Mouse (Mus musculus) 416B (cell line): ENCODE results near the gene 1700034I23Rik.
"Not testable (repeated sequence)": the region's sequence is repeated elsewhere in the genome, so short reads cannot be mapped to it uniquely, and the experiment has no call there.

ENCODE experiments used
- DNase-seq: peaks from one replicate; pipeline ENCODE4 v3.0.0; 2011; ENCODE audit warnings: low read depth

The 1700034I23Rik gene

DNA sequence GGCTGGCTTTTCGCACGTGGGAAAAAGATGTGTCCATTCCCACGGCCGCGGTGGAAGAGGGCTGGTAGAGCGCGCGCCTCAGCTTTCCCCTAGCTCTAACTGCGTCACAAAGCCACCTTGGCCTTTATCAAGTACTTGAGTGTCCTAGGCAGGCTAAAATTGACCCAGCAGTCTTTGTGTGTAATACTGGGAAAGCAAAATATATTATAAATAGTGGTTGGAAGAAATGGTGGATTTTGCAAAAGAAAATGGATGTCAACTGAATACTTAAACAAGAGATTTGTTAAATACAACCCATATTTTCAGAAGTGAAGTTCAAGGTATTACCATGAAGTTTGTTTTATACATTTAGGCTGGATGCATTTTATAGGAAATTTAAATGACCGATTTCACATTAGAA is at the start of gene 1700034I23Rik:
Gene 1700034I23Rik, minus strand, starts transcription at position 101 of the 400 bp plus-strand sequence.
- not testable (repeated sequence) for DNase-seq

DNA sequence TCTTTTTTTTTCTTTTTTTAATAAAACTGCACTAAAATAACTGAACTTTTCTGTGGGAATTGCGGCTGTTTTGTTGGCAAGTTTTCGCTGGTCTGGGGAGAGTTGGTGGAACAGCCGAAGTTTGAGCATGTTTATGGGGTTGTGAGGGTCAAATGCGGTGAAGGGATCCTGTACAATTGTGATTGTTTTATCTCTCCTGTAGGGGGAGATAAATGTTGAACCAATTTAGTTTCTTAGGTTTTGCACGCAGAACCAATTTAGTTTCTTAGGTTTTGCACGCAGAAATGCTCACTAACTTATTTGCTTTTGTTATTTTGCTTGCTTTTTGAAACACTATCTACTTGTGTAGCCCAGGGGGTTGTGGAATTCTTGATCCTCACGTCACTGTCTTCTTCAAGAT is 49.0 kb upstream of the 1700034I23Rik start:
- peak; percentile 84 for DNase-seq

DNA sequence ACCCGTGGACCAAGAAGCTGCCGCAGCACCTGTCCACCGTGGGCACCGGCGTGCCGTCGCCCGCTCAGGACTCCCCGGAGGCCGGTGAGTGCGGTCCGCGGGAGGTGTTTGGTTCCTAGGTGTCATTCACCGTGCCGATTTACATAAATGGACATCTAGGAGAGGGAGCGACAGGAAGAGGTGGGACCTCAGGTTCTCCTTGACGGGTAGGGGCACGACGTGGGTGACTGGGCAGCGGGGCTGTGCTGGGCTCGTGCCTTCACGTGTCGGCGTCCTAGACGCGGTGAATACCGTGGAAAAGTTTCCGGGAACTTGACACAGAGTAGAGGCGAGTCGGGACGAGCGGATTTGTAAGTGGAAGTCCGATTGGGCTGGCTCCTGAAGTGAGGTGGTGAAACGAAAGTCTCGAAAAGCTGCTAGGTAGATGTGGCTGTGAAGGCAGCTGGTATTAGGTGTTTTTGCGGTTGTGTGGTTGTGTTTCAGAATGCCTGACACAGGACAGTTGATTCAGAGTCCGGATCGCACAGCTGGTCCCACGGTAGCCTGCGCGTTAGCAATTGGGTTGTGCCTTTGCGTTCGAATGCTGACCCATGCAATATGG is 48.4 kb upstream of the 1700034I23Rik start:
- peak; percentile 82 for DNase-seq

DNA sequence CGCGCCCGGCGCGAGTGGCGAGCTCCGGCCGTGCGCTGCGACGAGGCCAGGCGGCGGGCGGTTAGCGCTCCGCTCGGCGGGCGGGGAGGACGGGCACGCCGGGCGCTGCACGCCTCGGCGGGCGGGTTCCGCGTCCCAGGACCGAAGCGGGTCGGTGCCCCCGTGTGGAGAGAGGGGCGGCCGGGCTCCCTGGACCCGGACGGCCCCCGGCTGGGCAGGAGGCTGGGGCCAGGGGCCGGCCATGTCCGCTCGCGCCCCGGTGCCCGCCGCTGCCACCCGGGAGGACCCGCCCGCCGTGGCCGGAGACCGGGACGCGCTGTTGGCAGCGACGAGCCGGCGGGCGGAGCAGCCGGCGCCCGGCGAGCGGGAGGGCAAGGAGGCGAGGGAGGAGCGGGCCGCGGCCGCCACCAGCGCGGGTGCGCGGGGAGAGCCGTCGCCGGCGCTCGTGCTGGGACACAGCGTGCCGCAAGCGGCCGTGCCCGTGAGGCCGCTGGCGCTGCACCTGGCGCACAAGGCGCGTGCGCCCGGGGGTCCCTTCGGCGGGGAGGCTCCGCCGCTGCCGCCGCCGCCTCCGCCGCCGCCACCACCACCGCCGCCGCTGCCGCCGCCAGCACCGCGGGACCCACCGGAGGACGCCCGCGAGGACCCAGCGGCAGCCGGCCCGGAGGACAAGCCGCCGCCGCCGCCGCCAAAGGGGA is 47.7 kb upstream of the 1700034I23Rik start:
- no peak for DNase-seq

DNA sequence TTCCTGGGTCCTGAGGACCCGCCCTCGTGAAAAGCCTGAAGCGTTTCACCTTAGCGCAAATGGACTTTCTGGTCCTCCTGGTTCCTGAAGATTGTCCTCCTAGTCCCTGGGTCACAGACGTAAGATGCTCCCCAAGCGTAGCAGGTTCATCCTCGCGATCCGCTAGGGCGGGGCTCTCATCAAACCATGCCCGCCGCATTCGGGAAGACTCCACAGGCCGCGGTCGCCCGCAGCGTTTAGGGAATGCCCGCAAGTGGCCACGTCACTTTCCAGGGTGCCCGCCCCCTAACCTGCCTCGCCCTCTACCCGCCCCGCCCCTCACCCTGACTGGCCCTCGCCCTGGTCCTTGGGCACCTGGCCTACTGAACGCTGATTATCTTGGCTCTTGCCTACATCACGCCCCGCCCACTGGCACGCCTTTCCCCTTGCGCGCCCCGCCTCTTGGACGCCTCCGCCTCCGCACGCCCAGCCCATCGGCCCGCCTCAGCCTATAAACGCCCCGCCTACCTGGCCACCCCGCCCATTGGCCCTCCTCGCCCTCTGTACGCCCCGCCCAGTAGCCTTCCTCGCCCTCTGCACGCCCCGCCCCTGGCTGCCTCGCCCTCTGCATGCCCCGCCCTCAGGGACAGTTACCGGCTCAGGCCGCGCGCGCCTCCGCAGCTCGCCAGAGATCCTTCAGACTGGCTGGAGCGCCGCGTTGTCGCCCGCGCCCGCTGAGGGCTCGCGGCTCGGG is 47.0 kb upstream of the 1700034I23Rik start, which contains the start of gene Larp1b:
Gene Larp1b, plus strand, starts transcription at position 659 of the 733 bp plus-strand sequence.
- peak; percentile 99 for DNase-seq

DNA sequence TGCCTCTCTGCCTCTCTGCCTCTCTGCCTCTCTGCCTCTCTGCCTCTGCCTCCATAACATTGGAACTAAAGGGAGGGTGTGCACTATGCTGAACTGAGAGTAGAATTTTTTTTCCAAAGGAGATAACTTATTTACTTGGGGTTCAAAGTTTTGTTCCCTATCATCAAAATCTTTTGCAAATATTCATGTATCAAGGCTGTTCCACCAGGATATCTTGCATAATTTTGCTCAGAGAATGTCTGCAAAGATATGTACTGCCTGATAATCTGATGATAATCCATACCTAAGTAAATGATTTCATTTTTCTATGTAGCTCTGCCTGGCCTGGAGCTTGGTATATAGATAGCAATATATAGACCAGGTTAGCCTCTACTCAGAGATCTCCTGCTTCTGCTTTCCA is 36.7 kb upstream of the 1700034I23Rik start:
- DNase-seq, result no peak

DNA sequence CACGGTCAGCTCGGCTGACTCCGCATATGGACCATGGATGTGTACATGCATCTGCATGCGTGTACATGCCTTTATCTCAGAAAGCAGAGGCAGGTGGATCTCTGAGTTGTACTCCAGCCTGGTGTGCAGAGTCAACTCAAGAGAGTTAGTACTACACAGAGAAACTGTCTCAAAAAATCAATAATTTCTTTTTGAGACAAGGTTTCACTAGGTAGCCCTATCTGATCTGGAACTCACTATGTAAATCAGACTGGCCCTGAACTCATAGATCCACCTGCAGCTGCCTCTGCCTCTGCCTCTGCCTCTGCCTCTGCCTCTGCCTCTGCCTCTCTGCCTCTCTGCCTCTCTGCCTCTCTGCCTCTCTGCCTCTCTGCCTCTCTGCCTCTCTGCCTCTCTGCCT is 36.2 kb upstream of the 1700034I23Rik start:
- DNase-seq, result no peak

DNA sequence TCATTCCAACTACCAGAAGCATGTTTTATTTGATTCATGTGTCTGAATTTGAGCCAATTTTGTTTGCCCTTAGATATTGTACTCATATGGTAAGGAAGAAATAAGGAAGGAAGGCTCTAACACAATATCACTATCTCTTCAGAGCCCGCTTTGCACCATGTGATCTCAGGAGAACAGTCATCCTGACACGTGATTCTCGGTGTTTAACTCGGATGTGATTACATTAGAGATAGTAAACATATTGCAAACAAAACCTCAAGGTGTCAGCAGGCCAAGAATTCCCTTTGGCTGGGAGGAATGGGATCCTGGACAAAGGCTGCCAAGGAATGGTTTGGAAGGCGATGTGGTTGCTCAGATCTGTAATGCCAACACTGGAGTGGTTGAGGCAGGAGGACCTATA is 35.8 kb upstream of the 1700034I23Rik start:
- DNase-seq, result no peak

DNA sequence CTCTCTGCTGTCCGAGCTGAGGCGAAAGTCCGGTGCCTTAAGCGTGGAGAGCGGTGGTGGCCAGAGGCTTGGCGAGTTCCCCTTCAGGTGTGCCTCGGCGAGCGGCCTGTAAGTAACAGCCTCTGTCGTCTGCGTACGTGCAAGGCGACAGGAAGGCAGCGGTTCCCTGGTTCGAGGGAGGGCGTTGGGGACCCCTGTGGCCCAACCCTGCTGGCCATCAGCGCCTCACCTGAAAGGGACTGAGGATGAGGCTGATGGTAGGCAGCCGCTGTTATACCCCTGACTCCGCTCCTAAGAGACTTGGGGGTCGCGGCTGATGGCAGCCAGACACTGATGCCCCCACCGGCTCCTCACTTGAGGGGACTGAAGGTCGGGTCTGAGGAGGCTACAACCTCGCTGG is 8.0 kb downstream of the 1700034I23Rik start:
- DNase-seq, result peak; percentile 44

DNA sequence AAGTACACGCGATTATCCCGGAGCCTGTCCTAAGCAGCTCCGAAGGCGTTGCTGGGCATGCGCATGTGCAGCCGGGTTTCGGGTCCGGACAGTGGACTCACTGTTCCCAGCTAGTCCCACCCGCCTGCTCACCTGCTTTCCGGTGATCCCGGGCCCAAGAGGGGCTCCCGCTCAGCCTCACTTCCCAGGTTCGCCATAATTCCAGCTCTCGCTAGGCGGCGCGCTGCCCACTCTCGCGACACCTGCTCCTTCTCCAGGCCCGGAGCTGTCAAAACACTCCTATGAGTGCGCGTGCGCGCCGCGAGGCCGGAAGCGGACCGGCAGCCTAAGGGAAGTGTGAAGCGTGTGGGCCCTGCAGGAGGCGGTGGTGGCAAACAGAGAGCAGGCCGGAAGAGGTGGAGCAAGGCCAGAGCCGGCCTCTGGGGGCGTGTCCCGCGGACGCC is 8.5 kb downstream of the 1700034I23Rik start:
- peak; percentile 99 for DNase-seq

DNA sequence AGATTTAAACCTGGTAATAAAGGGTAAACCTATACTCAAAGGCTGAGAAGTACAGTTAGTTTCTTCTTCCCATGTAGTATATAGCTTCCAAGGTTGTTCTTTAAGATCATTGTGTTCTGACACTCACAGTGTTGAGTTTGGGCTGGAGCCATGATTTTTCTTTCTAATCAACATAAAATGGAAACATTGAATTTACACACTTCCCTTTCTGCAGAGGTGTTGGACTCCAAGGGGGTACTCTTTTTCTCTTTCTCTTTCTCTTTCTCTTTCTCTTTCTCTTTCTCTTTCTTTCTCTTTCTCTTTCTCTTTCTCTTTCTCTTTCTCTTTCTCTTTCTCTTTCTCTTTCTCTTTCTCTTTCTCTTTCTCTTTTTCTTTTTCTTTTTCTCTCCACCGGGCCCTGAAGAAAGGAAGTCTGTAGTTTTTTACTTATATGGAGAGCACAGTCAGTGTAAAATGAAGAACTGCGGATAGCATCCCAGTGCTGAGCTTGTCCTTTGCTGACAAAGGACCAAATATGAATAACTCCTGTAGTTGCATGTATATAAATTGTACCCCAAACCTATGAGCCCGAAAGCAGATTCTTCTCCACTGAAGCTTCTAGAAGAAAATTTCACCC is 49.1 kb downstream of the 1700034I23Rik start:
- DNase-seq, result not testable (repeated sequence)
